Mouse (Mus musculus) retina, embryonic 14.5 days (tissue): ENCODE results near the gene Hipk3.
A peak's percentile ranks its signal among the peaks of the same experiment; 100 is the strongest.

Source experiments
- DNase-seq: peaks from one replicate; pipeline ENCODE4 v3.0.0-alpha.2; 2015; ENCODE audit warnings: low spot score

The Hipk3 gene

GRCm38 (mm10) chr2:104412496-104412895, 81.8 kb downstream of the Hipk3 start:
- no peak for DNase-seq

GRCm38 (mm10) chr2:104411806-104412205, 82.4 kb downstream of the Hipk3 start:
- DNase-seq, result no peak

- DNase-seq, result no peak
These were observed 83.2 kb downstream of the Hipk3 start, which contains the start of gene D430041D05Rik for GRCm38 (mm10) chr2:104410963-104411545. Gene D430041D05Rik (minus strand): TSS chr2:104411013.

- DNase-seq, result peak; percentile 69
These were observed 84.1 kb downstream of the Hipk3 start for GRCm38 (mm10) chr2:104409851-104410821.

GRCm38 (mm10) chr2:104408351-104408750, 85.9 kb downstream of the Hipk3 start:
- DNase-seq, result no peak

- DNase-seq, result no peak
These were observed 86.3 kb downstream of the Hipk3 start for GRCm38 (mm10) chr2:104407913-104408312.

- DNase-seq, result no peak
These were observed 90.2 kb downstream of the Hipk3 start for GRCm38 (mm10) chr2:104404036-104404435.

- DNase-seq, result no peak
These were observed 95.5 kb downstream of the Hipk3 start for GRCm38 (mm10) chr2:104398651-104399290.

- no peak for DNase-seq
These were observed 98.3 kb downstream of the Hipk3 start for GRCm38 (mm10) chr2:104395961-104396360.

- DNase-seq, result no peak
These were observed 99.5 kb downstream of the Hipk3 start for GRCm38 (mm10) chr2:104394769-104395168.

GRCm38 (mm10) chr2:104392700-104393312, 101.4 kb downstream of the Hipk3 start:
- DNase-seq, result no peak

GRCm38 (mm10) chr2:104389231-104389630, 105.0 kb downstream of the Hipk3 start:
- no peak for DNase-seq

- no peak for DNase-seq
These were observed 108.3 kb downstream of the Hipk3 start for GRCm38 (mm10) chr2:104385941-104386340.

- no peak for DNase-seq
These were observed 110.7 kb downstream of the Hipk3 start for GRCm38 (mm10) chr2:104383589-104383988.

GRCm38 (mm10) chr2:104382813-104383212, 111.4 kb downstream of the Hipk3 start:
- no peak for DNase-seq

- peak; percentile 11 for DNase-seq
These were observed 114.9 kb downstream of the Hipk3 start for GRCm38 (mm10) chr2:104379304-104379703.

- no peak for DNase-seq
These were observed 115.5 kb downstream of the Hipk3 start for GRCm38 (mm10) chr2:104378791-104379190.

GRCm38 (mm10) chr2:104377990-104378389, 116.3 kb downstream of the Hipk3 start:
- no peak for DNase-seq
